Mouse (Mus musculus) liver, embryonic 14.5 days (tissue): ENCODE measurements around the gene Il1r1.

Experiments used
- CTCF ChIP-seq: IDR thresholded peaks from 2 replicates; pipeline ENCODE4 v1.5.1; 2016; ENCODE audit warnings: antibody characterized with exemption, low read depth, control low read depth
- EP300 ChIP-seq: IDR thresholded peaks from 2 replicates; pipeline ENCODE4 v1.6.1; 2016; ENCODE audit warnings: antibody characterized with exemption, low read depth

DNA sequence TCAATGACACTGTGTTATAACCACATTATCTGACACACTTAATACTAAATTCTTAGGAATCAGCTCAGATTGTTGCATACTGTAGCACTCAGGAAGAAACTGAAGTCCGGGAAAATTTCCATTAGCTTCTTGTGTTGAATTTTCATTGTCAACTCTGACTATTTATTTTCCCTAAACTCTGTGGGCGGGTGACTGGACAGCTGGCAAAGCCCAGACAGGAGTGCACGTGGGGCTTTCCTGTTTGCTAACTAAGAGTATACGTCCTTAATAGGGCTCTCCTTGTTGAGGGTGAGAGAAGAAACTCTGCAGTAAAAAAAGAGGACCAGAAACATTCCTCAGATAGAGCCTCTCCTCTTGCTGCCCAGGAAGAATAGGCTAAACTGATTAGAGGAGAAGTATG is 3.0 kb upstream of the Il1r1 start:
- TF ChIP-seq CTCF (no peak), EP300 (no peak)
